Mouse (Mus musculus) intestine, embryonic 14.5 days (tissue): Measurements from ENCODE around the gene Fabp7. TPM values are rescaled to one million over a fixed set of nuclear protein-coding genes. Genes with fewer than 3 reads are reported as not detected.

ENCODE experiments used
- ATAC-seq: fragments of 200-750 bp; cut with Nextera tagmentation; replicated peaks from 2 replicates; pipeline ENCODE4 v1.8.0; 2017; ENCODE audit warnings: low read depth, moderate number of reproducible peaks, moderate TSS enrichment, moderate library complexity; ENCODE audit not compliant: low FRiP score, low TSS enrichment
- DNase-seq: peaks from one replicate; pipeline ENCODE4 v3.0.0-alpha.2; 2018; ENCODE audit warnings: low spot score
- H3K27ac ChIP-seq: fragments of 300-500 bp; sonication (generic); 2 replicates; pipeline ENCODE4 v1.5.1; 2014; ENCODE audit warnings: low read depth, mild to moderate bottlenecking, control low read depth
- H3K27me3 ChIP-seq: fragments of 300-500 bp; sonication (generic); replicated peaks from 2 replicates; pipeline ENCODE4 v1.6.1; 2014; ENCODE audit warnings: low read length, control low read depth; ENCODE audit not compliant: control insufficient read depth, insufficient read depth
- H3K36me3 ChIP-seq: fragments of 300-500 bp; sonication (generic); 2 replicates; pipeline ENCODE4 v1.6.1; 2014; ENCODE audit warnings: low read length, control low read depth; ENCODE audit not compliant: control insufficient read depth, insufficient read depth
- H3K4me1 ChIP-seq: fragments of 300-500 bp; sonication (generic); replicated peaks from 2 replicates; pipeline ENCODE4 v1.6.1; 2014; ENCODE audit warnings: low read length, control low read depth, mixed read lengths; ENCODE audit not compliant: control insufficient read depth, insufficient read depth
- H3K4me2 ChIP-seq: fragments of 300-500 bp; sonication (generic); 2 replicates; pipeline ENCODE4 v1.6.1; 2014; ENCODE audit warnings: low read length
- H3K4me3 ChIP-seq: fragments of 300-500 bp; sonication (generic); 2 replicates; pipeline ENCODE4 v1.5.1; 2014; ENCODE audit warnings: low read depth, low read length, control low read depth, mixed read lengths
- H3K9ac ChIP-seq: fragments of 300-500 bp; sonication (generic); 2 replicates; pipeline ENCODE4 v1.6.1; 2014; ENCODE audit warnings: mild to moderate bottlenecking, low read length
- H3K9me3 ChIP-seq: fragments of 300-500 bp; sonication (generic); 2 replicates; pipeline ENCODE4 v1.6.1; 2016; ENCODE audit warnings: low read length, control low read depth; ENCODE audit not compliant: control insufficient read depth
- WGBS: fragments of 180-500 bp; shearing (Covaris S2); extraction: QIAGEN DNeasy Blood & Tissue Kit; methylation state at CpG from one replicate; pipeline ENCODE4 v1.1.7; 2014; 5-methylcytosine and 5-hydroxymethylcytosine counted together
- polyA plus RNA-seq: library from polyadenylated mRNA; unstranded; fragments of >200 nt; fragmentation: Nextera tagmentation; extraction: Ambion mirVana; gene quantifications from 2 replicates; pipeline ENCODE4 v1.2.1, GENCODE M21; 2014

The Fabp7 gene
- polyA plus RNA-seq, 1 experiment from 2014 or later = 58.4 TPM

GRCm38 (mm10) chr10:57815869-57816268 lies 31.2 kb downstream of the Fabp7 start:
- H3K9ac ChIP-seq = no peak overlapping the region
- ATAC-seq (no peak), DNase-seq (no peak)
- H3K4me2 ChIP-seq = no peak overlapping the region
- WGBS = 85% methylated on average over 6 of the region's 6 CpGs
- H3K27me3 ChIP-seq = no peaks in the 10 kb centered on the region
- H3K27ac ChIP-seq = no peak overlapping the region
- no peaks in the 10 kb centered on the region for H3K36me3 ChIP-seq
- no peaks in the 10 kb centered on the region for H3K4me1 ChIP-seq
- no peaks in the 10 kb centered on the region for H3K9me3 ChIP-seq
- no peak overlapping the region for H3K4me3 ChIP-seq

- Histone ChIP-seq H3K36me3 (no peaks in the 10 kb centered on the region), H3K9ac (no peak overlapping the region), H3K27ac (no peak overlapping the region), H3K4me1 (no peaks in the 10 kb centered on the region), H3K27me3 (no peaks in the 10 kb centered on the region), H3K4me2 (no peak overlapping the region), H3K9me3 (no peaks in the 10 kb centered on the region), H3K4me3 (no peak overlapping the region)
- ATAC-seq (no peak), DNase-seq (no peak)
- WGBS = 92% methylated on average over 2 of the region's 2 CpGs
These were observed 34.5 kb downstream of the Fabp7 start for GRCm38 (mm10) chr10:57819209-57819608.

- Histone ChIP-seq H3K4me2 (no peak overlapping the region), H3K9me3 (no peaks in the 10 kb centered on the region), H3K36me3 (no peaks in the 10 kb centered on the region), H3K9ac (no peak overlapping the region), H3K27me3 (no peaks in the 10 kb centered on the region), H3K4me1 (no peaks in the 10 kb centered on the region), H3K4me3 (no peak overlapping the region), H3K27ac (no peak overlapping the region)
- 0 out of 2 replicates have a peak, but pooled peaks have one; percentile 58 for ATAC-seq
- peak; percentile 52 for DNase-seq
- 49% methylated on average over 3 of the region's 3 CpGs for WGBS
These were observed 37.8 kb downstream of the Fabp7 start for GRCm38 (mm10) chr10:57822473-57822872.

GRCm38 (mm10) chr10:57828649-57829048 lies 44.0 kb downstream of the Fabp7 start:
- ATAC-seq = no peak
- H3K4me2 ChIP-seq = no peak overlapping the region
- no peak overlapping the region for H3K9ac ChIP-seq
- no peaks in the 10 kb centered on the region for H3K36me3 ChIP-seq
- H3K27ac ChIP-seq = no peak overlapping the region
- no peaks in the 10 kb centered on the region for H3K9me3 ChIP-seq
- 75% methylated on average over 5 of the region's 5 CpGs for WGBS
- H3K27me3 ChIP-seq = no peaks in the 10 kb centered on the region
- H3K4me1 ChIP-seq = no peaks in the 10 kb centered on the region
- no peak overlapping the region for H3K4me3 ChIP-seq
- no peak for DNase-seq

GRCm38 (mm10) chr10:57829621-57830020 lies 44.9 kb downstream of the Fabp7 start:
- DNase-seq = no peak
- H3K36me3 ChIP-seq = no peaks in the 10 kb centered on the region
- no peaks in the 10 kb centered on the region for H3K4me1 ChIP-seq
- no peak overlapping the region for H3K27ac ChIP-seq
- no peaks in the 10 kb centered on the region for H3K27me3 ChIP-seq
- H3K9me3 ChIP-seq = no peaks in the 10 kb centered on the region
- H3K4me3 ChIP-seq = no peak overlapping the region
- no peak overlapping the region for H3K4me2 ChIP-seq
- 85% methylated on average over 3 of the region's 3 CpGs for WGBS
- no peak overlapping the region for H3K9ac ChIP-seq
- ATAC-seq = no peak

GRCm38 (mm10) chr10:57835094-57835493 lies 50.4 kb downstream of the Fabp7 start:
- 97% methylated on average over 1 of the region's 1 CpGs for WGBS
- Histone ChIP-seq H3K9me3 (no peaks in the 10 kb centered on the region), H3K4me1 (no peaks in the 10 kb centered on the region), H3K4me2 (no peak overlapping the region), H3K36me3 (no peaks in the 10 kb centered on the region), H3K9ac (no peak overlapping the region), H3K27me3 (no peaks in the 10 kb centered on the region), H3K4me3 (no peak overlapping the region), H3K27ac (no peak overlapping the region)
- DNase-seq (no peak), ATAC-seq (no peak)

GRCm38 (mm10) chr10:57835982-57836381 lies 51.3 kb downstream of the Fabp7 start:
- Histone ChIP-seq H3K9me3 (no peaks in the 10 kb centered on the region), H3K4me2 (no peak overlapping the region), H3K9ac (no peak overlapping the region), H3K4me3 (no peak overlapping the region), H3K27ac (no peak overlapping the region), H3K4me1 (no peaks in the 10 kb centered on the region), H3K27me3 (no peaks in the 10 kb centered on the region), H3K36me3 (no peaks in the 10 kb centered on the region)
- DNase-seq (no peak), ATAC-seq (no peak)

Other genes starting within 250 kb of the Fabp7 start
- 2.1 and 2.2 TPM in 2 replicates for gene Pkib, start 152.9 kb upstream of the Fabp7 start, polyA plus RNA-seq
- gene Smpdl3a, start 9.5 kb downstream of the Fabp7 start, polyA plus RNA-seq = 27.1 and 27.7 TPM in 2 replicates